Mouse (Mus musculus): ENCODE data around the gene Fam124b.

- no peak for TF ChIP-seq CTCF (IDR thresholded peaks at IDR 0.05; ENCODE audit: low read depth, low read length)
- TF ChIP-seq TAL1 (conservative IDR thresholded peaks at IDR 0.05; ENCODE audit: low read depth, low read length): no peak
These were observed 55.3 kb downstream of the Fam124b start for GRCm38 (mm10) chr1:80162943-80163342.
